Mouse (Mus musculus): ENCODE measurements around the gene Sclt1.

Sclt1 gene

GRCm38 (mm10) chr3:41586917-41587316, 155.4 kb downstream of the Sclt1 start:
- H3K36me3 ChIP-seq (ENCODE audit: insufficient read depth, low read length): peaks cover 100% of the 10 kb centered on the region
- TF ChIP-seq POU5F1 (IDR thresholded peaks at IDR 0.05; ENCODE audit: borderline replicate concordance, low read length) (no peak), CTCF (conservative IDR thresholded peaks at IDR 0.05; ENCODE audit: low read length) (no peak), NANOG (IDR thresholded peaks at IDR 0.05; ENCODE audit: borderline replicate concordance, low read length) (no peak)
- H3K4me1 ChIP-seq (replicated peaks; ENCODE audit: low read depth, low read length): peaks cover 99% of the 10 kb centered on the region
- no peaks in the 10 kb centered on the region for H3K9me3 ChIP-seq (ENCODE audit: low read length)
- H3K4me3 ChIP-seq (replicated peaks; ENCODE audit: low read length): peak overlapping the region; percentile 59
- no peaks in the 10 kb centered on the region for H3K27me3 ChIP-seq (ENCODE audit: insufficient read depth, low read length)

- TF ChIP-seq NANOG (IDR thresholded peaks at IDR 0.05; ENCODE audit: borderline replicate concordance, low read length) (no peak), POU5F1 (IDR thresholded peaks at IDR 0.05; ENCODE audit: borderline replicate concordance, low read length) (no peak), CTCF (conservative IDR thresholded peaks at IDR 0.05; ENCODE audit: low read length) (no peak)
- Histone ChIP-seq H3K4me1 (replicated peaks; ENCODE audit: low read depth, low read length) (peaks cover 99% of the 10 kb centered on the region), H3K27me3 (ENCODE audit: insufficient read depth, low read length) (no peaks in the 10 kb centered on the region), H3K4me3 (replicated peaks; ENCODE audit: low read length) (peak overlapping the region; percentile 59; the same call in 1 of the 2 replicates), H3K36me3 (ENCODE audit: insufficient read depth, low read length) (peaks cover 100% of the 10 kb centered on the region), H3K9me3 (ENCODE audit: low read length) (no peaks in the 10 kb centered on the region)
Observed at GRCm38 (mm10) chr3:41586330-41586729, 156.0 kb downstream of the Sclt1 start.

GRCm38 (mm10) chr3:41585548-41585947, 156.8 kb downstream of the Sclt1 start:
- no peaks in the 10 kb centered on the region for H3K9me3 ChIP-seq (ENCODE audit: low read length)
- peaks cover 99% of the 10 kb centered on the region for H3K4me1 ChIP-seq (replicated peaks; ENCODE audit: low read depth, low read length)
- no peaks in the 10 kb centered on the region for H3K27me3 ChIP-seq (ENCODE audit: insufficient read depth, low read length)
- H3K4me3 ChIP-seq (replicated peaks; ENCODE audit: low read length): no peak overlapping the region
- TF ChIP-seq CTCF (conservative IDR thresholded peaks at IDR 0.05; ENCODE audit: low read length) (no peak), POU5F1 (IDR thresholded peaks at IDR 0.05; ENCODE audit: borderline replicate concordance, low read length) (no peak), NANOG (IDR thresholded peaks at IDR 0.05; ENCODE audit: borderline replicate concordance, low read length) (no peak)
- H3K36me3 ChIP-seq (ENCODE audit: insufficient read depth, low read length): peaks cover 100% of the 10 kb centered on the region

GRCm38 (mm10) chr3:41583621-41584020, 158.7 kb downstream of the Sclt1 start:
- no peak for TF ChIP-seq CTCF (conservative IDR thresholded peaks at IDR 0.05; ENCODE audit: low read length)
- no peak for TF ChIP-seq POU5F1 (IDR thresholded peaks at IDR 0.05; ENCODE audit: borderline replicate concordance, low read length)
- no peak for TF ChIP-seq NANOG (IDR thresholded peaks at IDR 0.05; ENCODE audit: borderline replicate concordance, low read length)
- H3K27me3 ChIP-seq (ENCODE audit: insufficient read depth, low read length): no peaks in the 10 kb centered on the region
- H3K4me3 ChIP-seq (replicated peaks; ENCODE audit: low read length): peak overlapping the region; percentile 5; the same call in 1 of the 2 replicates
- H3K36me3 ChIP-seq (ENCODE audit: insufficient read depth, low read length): peaks cover 100% of the 10 kb centered on the region
- peaks cover 99% of the 10 kb centered on the region for H3K4me1 ChIP-seq (replicated peaks; ENCODE audit: low read depth, low read length)
- no peaks in the 10 kb centered on the region for H3K9me3 ChIP-seq (ENCODE audit: low read length)

GRCm38 (mm10) chr3:41583092-41583491, 159.2 kb downstream of the Sclt1 start:
- no peak overlapping the region; the same call in 1 of the 2 replicates for H3K4me3 ChIP-seq (replicated peaks; ENCODE audit: low read length)
- TF ChIP-seq POU5F1 (IDR thresholded peaks at IDR 0.05; ENCODE audit: borderline replicate concordance, low read length): no peak
- no peak for TF ChIP-seq NANOG (IDR thresholded peaks at IDR 0.05; ENCODE audit: borderline replicate concordance, low read length)
- no peak for TF ChIP-seq CTCF (conservative IDR thresholded peaks at IDR 0.05; ENCODE audit: low read length)
- no peaks in the 10 kb centered on the region for H3K9me3 ChIP-seq (ENCODE audit: low read length)
- H3K36me3 ChIP-seq (ENCODE audit: insufficient read depth, low read length): peaks cover 100% of the 10 kb centered on the region
- H3K4me1 ChIP-seq (replicated peaks; ENCODE audit: low read depth, low read length): peaks cover 99% of the 10 kb centered on the region
- H3K27me3 ChIP-seq (ENCODE audit: insufficient read depth, low read length): no peaks in the 10 kb centered on the region

GRCm38 (mm10) chr3:41582256-41582655, 160.1 kb downstream of the Sclt1 start:
- peaks cover 99% of the 10 kb centered on the region for H3K4me1 ChIP-seq (replicated peaks; ENCODE audit: low read depth, low read length)
- H3K27me3 ChIP-seq (ENCODE audit: insufficient read depth, low read length): no peaks in the 10 kb centered on the region
- peak overlapping the region; percentile 53 for H3K4me3 ChIP-seq (replicated peaks; ENCODE audit: low read length)
- no peaks in the 10 kb centered on the region for H3K9me3 ChIP-seq (ENCODE audit: low read length)
- H3K36me3 ChIP-seq (ENCODE audit: insufficient read depth, low read length): peaks cover 100% of the 10 kb centered on the region
- TF ChIP-seq NANOG (IDR thresholded peaks at IDR 0.05; ENCODE audit: borderline replicate concordance, low read length): no peak
- TF ChIP-seq POU5F1 (IDR thresholded peaks at IDR 0.05; ENCODE audit: borderline replicate concordance, low read length): no peak
- no peak for TF ChIP-seq CTCF (conservative IDR thresholded peaks at IDR 0.05; ENCODE audit: low read length)

- Histone ChIP-seq H3K36me3 (ENCODE audit: insufficient read depth, low read length) (peaks cover 100% of the 10 kb centered on the region), H3K4me1 (replicated peaks; ENCODE audit: low read depth, low read length) (peaks cover 99% of the 10 kb centered on the region), H3K27me3 (ENCODE audit: insufficient read depth, low read length) (no peaks in the 10 kb centered on the region), H3K9me3 (ENCODE audit: low read length) (no peaks in the 10 kb centered on the region), H3K4me3 (replicated peaks; ENCODE audit: low read length) (peak overlapping the region; percentile 53)
- TF ChIP-seq NANOG (IDR thresholded peaks at IDR 0.05; ENCODE audit: borderline replicate concordance, low read length): no peak
- TF ChIP-seq CTCF (conservative IDR thresholded peaks at IDR 0.05; ENCODE audit: low read length): no peak
- no peak for TF ChIP-seq POU5F1 (IDR thresholded peaks at IDR 0.05; ENCODE audit: borderline replicate concordance, low read length)
Observed at GRCm38 (mm10) chr3:41581436-41581835, 160.9 kb downstream of the Sclt1 start.

GRCm38 (mm10) chr3:41580401-41581323, 161.7 kb downstream of the Sclt1 start:
- TF ChIP-seq CTCF (conservative IDR thresholded peaks at IDR 0.05; ENCODE audit: low read length) (no peak), NANOG (IDR thresholded peaks at IDR 0.05; ENCODE audit: borderline replicate concordance, low read length) (no peak), POU5F1 (IDR thresholded peaks at IDR 0.05; ENCODE audit: borderline replicate concordance, low read length) (no peak)
- H3K4me3 ChIP-seq (replicated peaks; ENCODE audit: low read length): peak overlapping the region; percentile 53
- no peaks in the 10 kb centered on the region for H3K9me3 ChIP-seq (ENCODE audit: low read length)
- peaks cover 100% of the 10 kb centered on the region for H3K36me3 ChIP-seq (ENCODE audit: insufficient read depth, low read length)
- no peaks in the 10 kb centered on the region for H3K27me3 ChIP-seq (ENCODE audit: insufficient read depth, low read length)
- peaks cover 99% of the 10 kb centered on the region for H3K4me1 ChIP-seq (replicated peaks; ENCODE audit: low read depth, low read length)
